Mouse (Mus musculus) thymus, postnatal 36 days (tissue): ENCODE data around the gene Zmynd8.

Experiments used
- DNase-seq, 2 experiments: peaks; one replicate each; pipeline ENCODE4 v3.0.0; 2022; ENCODE audit warnings: mixed read lengths in 2 of 2

Zmynd8 gene

DNA sequence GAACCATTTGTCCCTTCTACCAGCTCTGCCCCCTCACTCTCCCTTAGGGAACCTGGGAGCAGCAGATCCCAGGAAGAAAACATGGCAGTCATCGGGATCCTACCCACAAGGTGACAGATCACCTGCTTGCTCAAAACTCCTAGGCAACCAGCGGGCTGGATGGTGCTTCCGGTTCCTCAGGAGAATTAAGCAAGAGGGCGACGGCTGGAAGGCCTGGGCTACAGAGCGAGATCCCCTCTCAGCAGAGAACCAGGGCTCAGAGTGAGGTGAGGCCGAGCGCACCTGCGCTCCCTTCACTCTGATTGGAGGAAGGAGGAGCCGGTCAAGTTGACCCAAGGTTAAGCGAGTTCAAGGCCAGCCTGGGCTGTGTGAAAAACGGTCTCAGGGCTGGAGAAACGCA lies 2.6 kb downstream of the Zmynd8 start:
- no peak for DNase-seq

DNA sequence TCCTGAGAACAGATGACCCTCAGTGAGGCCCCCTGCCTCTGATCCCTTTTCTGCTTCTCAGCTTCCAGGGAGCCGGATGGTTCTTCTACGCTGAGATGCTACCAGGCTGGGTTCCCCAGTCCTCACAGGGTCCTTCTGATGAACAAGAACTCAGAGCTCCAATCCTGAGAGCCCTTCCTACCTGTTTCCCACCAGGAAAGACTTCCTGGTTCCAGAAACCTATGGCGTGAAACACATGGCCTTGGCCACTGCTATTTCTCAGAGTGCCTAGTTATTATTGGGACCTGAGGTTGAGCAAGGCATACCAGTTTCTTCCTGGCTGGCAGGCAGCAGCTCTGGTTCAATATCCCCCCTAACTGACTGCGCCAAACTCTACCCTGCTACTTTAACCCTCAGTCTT lies 3.1 kb downstream of the Zmynd8 start:
- DNase-seq = no peak

DNA sequence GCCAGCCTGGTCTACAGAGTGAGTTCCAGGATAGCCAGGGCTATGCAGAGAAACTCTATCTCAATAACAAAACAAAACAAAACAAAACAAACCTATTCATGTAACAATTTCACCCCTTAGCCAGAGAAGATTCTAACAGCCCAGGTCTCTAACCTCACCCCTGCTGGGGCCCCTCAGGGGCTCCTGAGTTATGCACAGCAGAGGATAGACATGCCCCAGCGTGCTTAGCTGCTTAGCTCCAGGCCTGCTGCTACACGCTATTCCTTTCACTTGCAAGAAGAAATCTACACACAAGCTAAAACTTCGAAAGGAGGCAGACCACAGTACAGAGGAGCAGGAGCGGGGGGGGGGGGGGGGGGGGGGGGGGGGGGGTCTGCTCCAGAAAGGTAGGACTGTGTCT lies 4.3 kb downstream of the Zmynd8 start:
- DNase-seq = no peak

DNA sequence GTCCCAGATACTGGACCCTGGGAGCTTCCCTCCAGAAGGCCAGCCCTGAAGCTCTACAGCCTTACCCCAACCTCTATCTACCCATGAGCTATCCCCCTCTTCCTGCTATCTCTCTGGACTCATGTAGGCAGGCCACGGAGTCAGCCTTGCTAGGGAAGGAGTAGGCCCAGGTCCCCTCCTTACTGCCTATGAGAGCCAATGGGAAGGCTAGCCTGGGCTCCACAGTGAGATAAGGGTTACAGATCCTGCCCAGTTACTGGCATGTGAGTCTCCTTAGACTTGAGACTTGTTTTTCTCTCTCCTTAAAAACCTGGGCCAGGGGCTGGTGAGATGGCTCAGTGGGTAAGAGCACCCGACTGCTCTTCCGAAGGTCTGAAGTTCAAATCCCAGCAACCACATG lies 5.6 kb downstream of the Zmynd8 start:
- no peak for DNase-seq

DNA sequence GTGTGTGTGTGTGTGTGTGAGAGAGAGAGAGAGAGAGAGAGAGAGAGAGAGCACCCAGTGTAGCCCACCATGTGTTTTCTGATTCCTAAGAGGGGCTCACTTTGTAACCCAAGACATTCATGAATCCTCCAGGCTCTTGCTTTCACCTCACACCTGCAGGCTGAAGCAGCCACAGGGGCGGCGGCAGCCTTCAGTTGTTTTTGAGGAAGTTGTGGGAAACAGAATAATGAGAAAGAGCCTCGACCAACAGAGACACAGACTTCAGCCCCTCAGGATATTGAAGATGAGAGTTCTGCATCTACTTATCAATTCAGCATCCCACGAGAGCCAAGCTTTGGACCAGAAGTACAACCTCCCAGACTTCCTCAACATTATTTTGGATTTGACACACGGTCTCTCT lies 6.2 kb downstream of the Zmynd8 start:
- no peak for DNase-seq

DNA sequence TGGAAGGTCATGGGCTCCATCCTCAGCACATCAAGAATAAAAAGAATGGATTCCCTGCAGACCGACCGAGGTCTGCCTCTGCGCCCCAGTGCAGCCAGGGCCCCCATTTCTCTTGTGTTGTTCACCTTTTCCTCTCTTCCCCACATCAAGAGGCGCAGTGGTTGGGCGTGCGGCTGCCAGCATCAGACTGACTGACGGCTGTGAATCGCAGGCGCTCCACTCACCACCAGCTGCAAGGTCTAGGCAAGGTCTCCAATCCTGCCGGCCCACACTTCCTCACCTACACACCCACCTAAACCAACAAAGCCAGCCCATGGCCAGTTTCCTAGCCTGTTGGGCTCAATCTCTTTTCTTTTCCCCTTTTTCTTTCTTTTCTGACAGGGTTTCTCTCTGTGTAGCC lies 8.4 kb downstream of the Zmynd8 start:
- peak; percentile 83 to 86 for DNase-seq

DNA sequence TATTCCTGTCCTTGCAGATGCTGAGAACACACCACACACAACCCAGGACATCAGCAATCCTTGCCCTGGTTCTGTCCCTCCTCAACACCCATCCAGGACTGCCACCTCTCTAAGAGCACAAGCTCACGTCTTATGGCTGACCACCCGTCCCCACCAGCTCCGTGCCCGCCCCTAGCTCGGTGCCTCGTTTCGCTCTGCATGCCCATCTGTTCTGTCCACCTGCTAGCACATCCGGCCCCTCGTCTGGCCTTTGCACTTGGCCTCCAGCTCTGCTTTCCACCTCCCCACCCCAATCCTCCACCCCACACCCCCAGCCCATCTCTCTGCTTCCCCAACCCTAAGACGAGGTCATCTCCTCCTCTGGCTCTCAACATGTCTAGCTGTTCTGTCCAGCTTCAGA lies 8.9 kb downstream of the Zmynd8 start:
- DNase-seq = peak in 1 of 2 experiments; percentile 32

DNA sequence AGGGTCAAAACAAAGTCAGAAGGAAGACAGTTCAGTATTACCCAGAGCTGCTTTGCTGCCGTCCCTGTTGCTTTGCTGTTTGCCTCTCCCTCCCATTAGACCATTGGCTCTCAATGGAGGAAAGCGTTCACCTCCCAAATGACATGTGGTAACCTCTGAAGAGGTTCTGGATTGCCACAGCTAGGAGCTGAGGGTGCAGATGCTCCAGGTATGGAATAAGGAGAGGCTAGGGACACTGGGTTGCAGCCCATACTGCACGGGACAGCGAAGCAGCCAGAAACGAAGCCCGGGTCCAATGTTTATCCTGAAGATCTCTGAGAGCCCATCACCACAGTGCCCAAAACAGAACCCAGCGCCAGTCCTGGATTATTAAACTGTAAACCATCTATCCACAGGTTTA lies 9.6 kb downstream of the Zmynd8 start:
- DNase-seq = no peak

DNA sequence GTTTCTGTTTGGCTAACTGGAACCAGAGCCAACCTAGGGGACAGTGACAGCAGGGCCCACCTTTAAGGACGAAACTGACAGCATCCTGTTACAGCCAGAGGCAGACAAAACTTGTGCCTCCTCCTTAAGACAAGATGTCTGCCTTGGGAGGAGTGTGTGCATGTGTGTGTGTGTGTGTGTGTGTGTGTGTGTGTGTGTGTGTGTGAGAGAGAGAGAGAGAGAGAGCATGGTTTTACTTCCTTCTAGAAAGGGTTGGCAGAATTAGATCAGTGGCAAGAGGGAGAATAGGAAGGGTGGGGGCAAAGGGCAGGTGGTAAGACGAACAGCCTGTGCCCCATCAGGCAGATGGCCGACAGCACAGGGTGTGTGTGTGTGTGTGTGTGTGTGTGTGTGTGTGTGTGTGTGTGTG lies 10.0 kb downstream of the Zmynd8 start:
- DNase-seq = peak in 1 of 2 experiments; percentile 11

DNA sequence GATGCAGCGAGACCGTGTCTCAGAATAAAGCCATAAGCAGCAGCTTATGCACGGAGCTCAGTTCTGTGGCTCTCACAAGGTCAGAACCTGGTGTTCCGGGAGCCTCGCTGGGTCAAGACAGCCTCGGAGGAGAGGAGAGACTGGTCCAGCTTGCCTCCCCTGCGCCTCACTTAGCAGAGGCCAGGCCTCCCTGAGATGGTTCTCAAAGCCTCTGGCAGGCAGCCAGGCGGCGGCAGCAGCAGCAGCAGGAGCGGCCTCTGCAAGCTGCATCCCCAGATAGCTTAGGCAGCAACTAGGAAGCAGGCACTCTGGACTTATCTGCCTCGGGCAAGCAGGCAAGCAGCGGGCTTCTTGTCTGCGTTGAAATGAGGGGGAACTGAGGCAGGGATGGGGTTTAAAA lies 10.4 kb downstream of the Zmynd8 start:
- DNase-seq = peak; percentile 35 to 40

DNA sequence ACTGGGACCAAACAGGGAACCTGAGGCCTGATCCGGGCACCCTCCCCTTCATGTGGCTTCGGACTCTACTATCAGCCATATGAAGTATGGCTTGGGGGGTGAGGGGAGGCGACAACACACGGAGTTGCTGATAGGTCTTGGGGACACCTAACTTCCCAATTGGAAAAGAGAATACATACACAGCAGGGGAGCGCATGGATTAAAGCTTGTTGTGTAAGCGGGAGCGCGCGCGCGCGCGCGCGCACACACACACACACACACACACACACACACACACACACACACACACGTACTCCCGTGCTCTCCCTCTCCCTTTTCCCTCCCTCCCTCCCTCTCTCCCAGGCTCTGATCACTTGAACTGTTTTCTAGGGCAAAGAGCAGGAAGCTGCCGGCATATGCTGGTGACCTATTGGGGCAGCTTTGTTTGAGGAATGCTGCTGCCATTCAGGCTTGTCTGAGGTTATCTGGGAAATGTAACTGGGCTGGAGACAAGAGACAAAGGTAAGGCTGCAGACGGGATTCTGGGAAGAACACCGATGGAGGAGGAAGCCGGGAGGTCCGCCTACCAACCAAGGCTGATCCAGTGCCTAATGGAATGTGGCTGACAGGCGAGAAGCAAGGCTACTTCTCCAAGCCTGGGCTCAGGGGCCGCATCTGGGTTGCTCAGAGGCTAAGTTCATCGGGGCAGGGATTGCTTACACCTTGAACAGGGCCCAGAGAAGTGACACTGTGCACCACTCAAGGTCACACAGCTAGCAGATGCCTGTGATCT lies 11.8 kb downstream of the Zmynd8 start:
- no peak for DNase-seq

DNA sequence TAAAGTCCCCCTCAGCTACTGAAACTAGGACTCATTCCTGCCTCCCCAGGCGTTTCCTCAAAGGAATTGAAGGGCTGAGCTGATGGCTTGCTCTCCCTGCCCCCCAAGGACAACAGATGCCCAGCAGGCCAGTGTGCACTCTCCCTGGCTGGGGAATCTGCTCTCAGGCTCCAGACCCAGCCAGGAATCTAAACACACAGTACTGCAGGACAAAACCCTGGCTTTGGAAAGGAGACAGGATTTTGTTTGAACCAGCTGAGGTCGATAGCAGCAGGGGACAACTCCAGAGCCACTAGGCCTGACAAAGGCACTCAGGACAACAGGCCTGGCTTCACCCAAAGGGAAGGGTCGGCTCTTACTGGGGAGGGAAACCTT lies 12.3 kb downstream of the Zmynd8 start:
- no peak for DNase-seq

DNA sequence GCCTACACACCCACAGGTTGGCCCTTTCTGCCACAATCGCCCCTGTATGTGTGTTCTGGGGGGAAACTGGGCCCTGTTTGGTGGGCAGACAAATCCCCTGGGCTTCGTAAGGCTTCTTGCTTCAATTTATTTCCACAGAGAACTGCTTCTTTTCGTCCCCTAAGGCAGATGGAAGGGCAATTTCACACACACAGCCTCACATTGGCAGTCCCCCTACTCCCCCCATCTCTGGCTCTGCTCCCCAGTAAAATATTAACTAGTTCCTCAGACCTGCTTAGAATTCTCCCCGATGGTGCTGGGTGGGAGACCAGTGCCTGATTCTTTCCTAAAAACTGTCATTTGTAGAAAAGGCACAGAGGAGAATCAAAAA lies 12.9 kb downstream of the Zmynd8 start:
- no peak for DNase-seq

DNA sequence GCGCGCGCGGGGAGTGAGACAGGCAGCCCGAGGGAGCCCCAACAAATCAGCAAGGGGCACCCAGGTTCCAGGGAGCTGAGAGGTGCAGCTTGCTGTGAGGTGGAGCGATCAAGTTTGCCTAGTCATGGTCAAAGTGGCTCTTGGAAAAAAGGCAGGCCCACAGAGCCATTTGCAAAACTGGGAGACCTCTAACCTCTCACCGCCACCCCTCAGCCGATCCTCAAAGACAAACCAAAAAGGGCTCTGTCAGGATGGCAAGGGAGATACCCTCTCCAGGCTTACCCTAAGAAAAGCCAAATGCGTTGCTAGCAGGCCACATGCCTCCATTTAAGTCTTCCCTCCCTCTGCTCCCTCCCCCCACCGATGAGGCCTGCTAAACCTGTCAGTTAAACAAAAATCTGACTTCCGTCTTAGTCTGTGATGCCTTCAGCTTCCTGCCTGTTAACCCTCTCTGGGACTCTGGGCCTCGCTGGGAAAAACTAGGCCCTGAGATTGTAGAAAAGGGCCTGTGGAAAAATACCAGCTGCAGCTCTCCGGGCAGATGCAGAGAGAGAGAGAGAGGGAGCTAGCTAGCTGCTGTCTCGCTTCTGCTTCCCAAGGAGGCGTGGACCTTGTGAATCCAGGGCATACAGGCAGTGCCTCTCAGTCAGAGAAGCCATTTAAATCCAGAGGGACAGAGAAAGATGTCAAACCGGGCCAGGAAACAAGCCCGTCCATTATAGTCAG lies 13.4 kb downstream of the Zmynd8 start:
- peak; percentile 75 to 81 for DNase-seq

DNA sequence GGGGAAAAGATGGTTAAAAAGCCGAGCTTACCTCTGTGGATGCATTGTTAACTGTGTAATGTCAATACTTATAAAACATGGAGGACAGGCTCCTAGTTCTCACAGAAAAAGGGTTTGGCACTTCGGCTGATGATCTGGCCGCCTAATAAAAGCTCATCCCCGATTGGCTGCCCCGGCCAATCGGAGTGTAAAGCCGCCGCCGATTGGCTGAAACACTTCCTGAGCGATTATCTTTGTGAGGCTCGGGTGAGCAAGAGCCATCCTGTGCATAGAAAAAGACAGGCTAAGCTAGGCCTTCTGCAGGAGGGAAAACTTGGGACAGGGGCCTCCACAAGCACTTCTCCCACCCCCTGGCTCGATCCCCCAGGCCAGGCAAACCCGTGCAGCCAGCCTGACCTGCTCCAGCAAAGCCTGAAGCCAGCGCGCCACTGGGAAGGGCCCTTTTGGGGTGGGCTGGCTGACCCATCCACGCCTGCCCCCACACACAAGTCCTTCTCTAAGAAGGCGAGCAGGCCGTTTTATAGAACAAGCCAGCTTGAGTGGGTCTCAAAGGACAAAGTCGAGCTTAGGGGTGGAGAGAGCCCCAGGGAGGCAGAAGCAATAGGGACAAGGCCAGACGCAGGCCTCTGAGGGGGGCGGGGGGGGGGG lies 14.1 kb downstream of the Zmynd8 start:
- DNase-seq = peak; percentile 94 to 98

DNA sequence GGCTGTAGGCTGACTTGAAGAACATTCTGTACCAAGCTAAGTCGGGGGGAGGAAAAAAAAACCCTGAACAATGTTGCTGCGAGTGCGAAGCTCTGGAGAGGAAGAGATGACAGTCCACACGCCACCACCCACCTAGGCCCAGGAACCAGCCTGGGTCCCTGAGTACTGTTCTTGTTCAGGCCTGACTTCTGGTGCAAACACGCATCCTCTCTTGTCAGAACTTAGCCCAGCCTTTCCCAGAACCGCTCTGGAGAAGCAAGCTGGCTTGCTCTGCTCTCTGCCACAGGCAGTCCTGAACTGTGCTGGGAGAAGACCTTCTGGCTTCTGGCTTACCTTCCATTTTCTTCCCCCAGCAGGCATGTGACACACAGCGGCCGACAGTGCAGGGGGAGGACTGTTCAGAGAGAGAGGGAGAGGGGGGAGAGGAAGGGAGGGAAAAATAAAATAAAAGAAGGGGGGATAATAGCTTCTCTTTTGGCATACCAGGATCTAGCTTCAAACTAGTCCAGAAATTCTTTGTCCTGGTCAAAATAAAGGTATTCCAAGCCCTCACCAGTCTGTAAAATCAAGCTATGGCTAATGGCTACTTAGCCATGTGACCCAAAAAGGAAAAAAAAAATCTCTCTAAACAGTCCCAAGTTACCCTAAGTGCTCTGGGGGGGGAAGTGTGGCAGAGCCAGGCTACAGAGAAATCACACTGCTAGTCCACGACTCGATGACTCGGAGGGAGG lies 14.8 kb downstream of the Zmynd8 start:
- DNase-seq = peak; percentile 64 to 67

DNA sequence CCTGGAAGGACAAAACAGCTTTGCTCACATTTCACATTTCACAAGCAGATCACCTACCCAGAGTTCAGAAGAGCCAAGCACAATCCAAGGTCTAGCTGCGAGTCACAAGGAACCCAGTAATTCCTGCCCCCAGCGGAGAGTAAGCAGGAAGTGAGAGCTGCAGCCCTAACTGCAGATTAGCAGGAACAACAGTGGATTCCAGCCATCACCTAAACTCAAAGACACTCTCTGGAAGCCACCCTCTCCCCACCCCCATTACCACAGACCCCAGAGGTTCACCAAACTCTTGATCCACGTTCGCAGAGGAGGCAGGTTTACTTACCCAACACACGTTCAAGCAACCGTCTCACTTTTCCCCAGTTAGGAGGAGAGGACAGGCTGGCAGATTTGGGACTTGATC lies 15.8 kb downstream of the Zmynd8 start:
- peak; percentile 27 to 35 for DNase-seq

DNA sequence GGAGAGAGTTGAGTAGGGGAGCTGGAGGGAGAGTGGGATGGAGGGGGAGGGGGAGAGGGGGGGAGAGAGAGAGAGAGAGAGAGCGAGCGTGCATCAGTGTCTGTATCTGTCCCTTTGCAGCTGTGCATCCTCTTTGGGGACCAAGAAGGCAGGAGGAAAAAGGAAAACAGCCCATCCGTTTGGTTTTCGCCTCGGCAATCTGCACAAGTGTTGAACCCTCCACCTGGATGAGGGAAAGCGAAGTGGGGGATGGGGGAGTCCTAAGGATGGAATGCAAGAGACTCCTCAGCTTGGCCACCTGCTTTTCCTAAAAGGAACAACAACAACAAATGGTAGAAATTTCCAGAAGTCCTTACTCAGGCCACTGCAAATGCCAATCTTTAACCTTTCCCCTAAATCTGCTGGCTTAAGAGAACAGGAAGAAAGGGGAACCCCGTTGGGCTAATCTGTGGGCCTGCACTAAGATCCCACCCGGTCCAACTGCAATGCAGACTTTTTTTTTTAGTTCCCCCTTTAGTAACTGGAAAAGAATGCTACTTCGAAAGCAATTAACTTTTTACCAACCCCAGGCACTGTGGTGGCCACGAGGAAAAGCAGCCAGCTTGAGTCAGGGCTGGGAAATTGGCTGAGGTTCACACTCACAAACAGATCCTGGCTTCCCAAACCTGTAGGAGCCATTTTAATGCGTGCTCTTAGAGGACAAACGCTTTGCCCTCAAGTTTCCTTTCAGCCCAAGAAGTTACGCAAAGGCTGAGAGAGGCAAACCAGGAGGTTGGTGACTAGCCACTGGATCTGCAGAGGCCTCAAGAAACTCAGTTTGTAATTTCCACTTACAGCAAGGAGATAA lies 17.0 kb downstream of the Zmynd8 start:
- DNase-seq = no peak

DNA sequence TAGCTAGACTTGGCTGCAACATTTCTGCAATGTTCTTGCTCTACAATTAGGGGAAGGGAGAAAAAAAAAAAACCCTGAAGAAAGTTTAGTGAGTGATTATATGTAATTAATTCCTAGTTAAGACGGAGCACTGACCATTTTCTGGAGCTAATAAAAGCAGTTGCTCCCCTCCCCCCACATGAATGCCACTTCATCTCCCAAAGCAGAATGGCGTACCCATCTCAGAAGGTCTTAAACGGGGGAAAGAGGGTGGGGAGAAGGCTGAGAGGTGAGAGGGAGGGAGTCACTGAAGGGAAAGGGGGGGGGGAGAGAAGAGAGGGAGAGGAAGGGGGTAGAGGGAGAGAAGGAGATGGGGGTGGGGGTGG lies 17.6 kb downstream of the Zmynd8 start:
- DNase-seq = no peak

DNA sequence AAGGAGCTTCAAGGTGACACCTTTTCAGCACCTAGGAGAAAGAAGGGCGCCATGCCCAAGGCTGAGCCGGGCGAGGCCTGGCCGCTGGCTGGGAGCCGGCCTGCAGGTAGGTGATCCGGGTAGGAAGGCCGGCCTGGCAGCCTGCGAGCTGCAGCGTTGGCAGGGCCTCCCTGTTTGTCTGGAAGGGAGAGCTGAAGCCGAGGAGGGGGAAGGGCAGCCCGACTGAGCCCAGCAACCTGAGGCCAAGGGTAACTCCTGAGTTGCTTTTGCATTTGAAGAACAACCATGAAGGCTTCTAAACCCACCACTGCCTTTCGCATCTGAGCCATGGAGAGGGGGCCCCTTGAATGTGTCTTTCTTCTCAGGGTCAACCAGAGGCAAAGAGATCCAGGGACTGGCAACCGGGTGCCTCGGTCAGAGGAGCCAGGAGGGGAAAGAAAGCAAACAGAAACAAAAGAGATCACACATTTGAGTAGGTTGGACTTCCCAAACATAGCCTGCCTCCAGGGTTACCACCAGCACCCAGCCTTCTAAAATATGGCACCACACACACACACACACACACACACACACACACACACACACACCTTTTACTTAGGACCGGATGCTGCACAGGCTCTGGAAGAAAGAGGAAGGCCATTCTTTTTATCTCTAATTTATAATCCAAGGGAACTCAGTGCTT lies 18.2 kb downstream of the Zmynd8 start:
- DNase-seq = peak in 1 of 2 experiments; percentile 15

DNA sequence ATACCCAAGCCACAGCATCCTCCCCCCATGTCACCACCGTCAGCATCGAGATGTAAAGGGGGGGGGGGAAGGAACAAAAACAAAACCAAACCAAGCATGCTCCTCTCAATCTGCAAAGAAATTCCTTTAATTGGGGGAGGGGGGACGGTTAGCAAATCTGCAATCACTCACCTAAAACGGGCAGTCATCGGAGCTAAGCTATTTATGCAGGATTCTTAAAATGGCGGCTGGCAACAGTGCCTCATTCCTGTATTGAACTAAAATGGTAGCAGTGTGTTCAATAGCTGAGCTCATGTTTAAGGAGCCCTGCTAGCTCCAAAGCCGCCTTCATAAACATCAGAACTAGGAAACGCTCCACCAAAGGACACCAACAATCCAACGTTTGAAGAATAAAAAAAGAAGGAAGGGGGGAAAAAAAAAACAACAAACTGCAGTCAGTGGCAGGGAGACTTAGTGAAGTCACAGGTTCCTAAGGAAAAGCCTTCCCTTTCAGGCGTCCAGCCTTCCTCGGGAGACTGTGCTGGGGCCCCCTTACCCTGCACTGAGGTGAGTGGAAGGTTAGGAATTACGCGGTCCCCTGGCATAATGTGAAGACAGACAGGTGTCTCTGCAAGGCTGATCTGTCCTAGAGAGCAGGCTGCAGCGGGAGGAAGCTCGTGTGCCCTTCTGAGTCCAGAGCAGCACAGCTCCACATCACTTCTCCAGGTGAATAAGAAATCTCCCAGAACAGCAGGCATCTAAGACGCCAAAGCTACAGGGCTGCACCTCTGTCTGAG lies 19.2 kb downstream of the Zmynd8 start:
- no peak for DNase-seq
